Mouse (Mus musculus) layer of hippocampus, adult 2 months (tissue): ENCODE results near the gene Rarb. TPM values are rescaled to one million over a fixed set of nuclear protein-coding genes. Genes with fewer than 3 reads are reported as not detected.

Experiments
- DNase-seq, 2 experiments: peaks; one replicate each; pipeline ENCODE4 v3.0.0; 2022; ENCODE audit warnings: low spot score in 2 of 2
- H3K27ac ChIP-seq: fragments of 200-600 bp; 2 replicates; pipeline ENCODE4 v1.8.1; 2022
- H3K4me3 ChIP-seq: fragments of 200-600 bp; 2 replicates; pipeline ENCODE4 v1.8.1; 2022; ENCODE audit warnings: mild to moderate bottlenecking
- CTCF ChIP-seq: fragments of 200-600 bp; conservative IDR thresholded peaks from 2 replicates; pipeline ENCODE4 v1.8.1; 2022; ENCODE audit warnings: antibody characterized with exemption, mild to moderate bottlenecking, moderate library complexity
- total RNA-seq, 2 experiments: library from RNA; stranded (reverse); gene quantifications; 2 replicates each; pipeline ENCODE4 v1.2.3; 2021

The Rarb gene
- total RNA-seq, 2 experiments from 2014 or later: 6.0 to 8.6 TPM

DNA sequence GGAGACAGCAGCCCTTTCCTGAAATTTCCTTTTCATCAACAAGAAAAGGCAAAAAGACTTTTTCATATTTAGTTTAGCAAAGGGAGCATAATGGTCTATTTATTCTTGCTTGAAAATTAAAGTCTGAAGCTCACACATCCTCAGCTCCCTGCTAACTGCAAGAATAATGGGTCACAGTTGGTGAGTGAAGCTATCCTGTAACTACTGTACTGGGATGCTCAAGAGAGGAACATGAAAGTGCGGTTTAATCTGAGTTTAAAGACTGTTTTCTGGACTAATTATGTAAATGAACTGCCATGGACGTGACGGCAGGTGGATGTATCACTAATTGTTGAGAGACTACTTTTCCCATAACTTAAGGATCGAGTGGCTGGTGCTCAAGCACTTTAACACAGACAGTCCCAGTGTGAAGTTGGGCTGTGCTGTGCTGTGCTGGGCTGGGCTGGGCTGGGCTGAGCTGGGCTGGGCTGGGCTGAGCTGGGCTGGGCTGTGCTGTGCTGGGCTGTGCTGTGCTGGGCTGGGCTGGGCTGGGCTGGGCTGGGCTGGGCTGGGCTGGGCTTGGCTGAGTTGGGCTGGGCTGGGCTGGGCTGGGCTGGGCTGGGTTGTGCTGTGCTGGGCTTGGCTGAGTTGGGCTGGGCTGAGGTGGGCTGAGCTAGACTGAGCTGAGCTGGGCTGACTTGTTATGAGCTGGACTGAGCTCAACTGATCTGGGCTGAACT is 370.5 kb downstream of the Rarb start:
- no peak for TF ChIP-seq CTCF
- Histone ChIP-seq H3K27ac (no peak overlapping the region), H3K4me3 (no peak overlapping the region)
- no peak for DNase-seq

DNA sequence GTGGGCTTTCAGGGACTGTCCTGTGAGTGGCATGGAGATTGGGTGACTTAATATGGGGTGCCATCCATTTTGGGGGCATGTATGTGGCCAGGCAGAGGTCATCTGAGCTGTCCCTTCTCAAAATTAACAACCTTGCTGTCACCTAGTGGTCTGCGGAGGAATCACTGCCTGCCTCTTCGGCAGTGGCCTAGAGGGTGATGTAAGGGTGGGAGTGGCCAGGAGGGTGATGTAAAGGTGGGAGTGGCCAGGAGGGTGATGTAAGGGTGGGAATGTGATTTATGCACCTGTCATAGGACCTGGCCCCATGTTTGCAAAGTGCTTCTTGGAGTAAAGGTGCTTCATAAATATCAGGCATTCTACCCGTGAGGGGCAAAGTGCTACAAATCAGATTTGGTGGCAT is 371.4 kb downstream of the Rarb start:
- peak; percentile 63 for TF ChIP-seq CTCF
- Histone ChIP-seq H3K4me3 (no peak overlapping the region), H3K27ac (no peak overlapping the region)
- DNase-seq: no peak

DNA sequence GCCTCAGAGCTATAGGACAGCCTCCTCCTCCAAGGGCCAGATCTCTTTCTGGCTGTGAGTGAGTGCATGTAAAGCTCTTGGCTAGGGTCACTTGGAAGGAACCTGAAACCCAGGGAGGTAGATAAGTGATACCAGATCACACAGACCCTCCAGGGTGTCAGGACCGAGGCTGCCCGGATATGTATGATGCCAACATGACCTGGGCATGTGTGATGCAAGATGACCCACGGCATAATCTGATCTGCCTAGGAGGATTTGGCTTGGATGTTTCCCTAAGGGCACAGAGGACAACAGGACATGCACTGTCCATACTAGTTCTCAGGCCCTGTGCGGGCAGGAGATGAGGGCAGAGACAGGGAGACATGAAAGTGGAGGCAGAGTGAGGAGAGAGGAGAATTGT is 374.1 kb downstream of the Rarb start:
- Histone ChIP-seq H3K4me3 (no peak overlapping the region), H3K27ac (no peak overlapping the region)
- DNase-seq: no peak
- no peak for TF ChIP-seq CTCF

DNA sequence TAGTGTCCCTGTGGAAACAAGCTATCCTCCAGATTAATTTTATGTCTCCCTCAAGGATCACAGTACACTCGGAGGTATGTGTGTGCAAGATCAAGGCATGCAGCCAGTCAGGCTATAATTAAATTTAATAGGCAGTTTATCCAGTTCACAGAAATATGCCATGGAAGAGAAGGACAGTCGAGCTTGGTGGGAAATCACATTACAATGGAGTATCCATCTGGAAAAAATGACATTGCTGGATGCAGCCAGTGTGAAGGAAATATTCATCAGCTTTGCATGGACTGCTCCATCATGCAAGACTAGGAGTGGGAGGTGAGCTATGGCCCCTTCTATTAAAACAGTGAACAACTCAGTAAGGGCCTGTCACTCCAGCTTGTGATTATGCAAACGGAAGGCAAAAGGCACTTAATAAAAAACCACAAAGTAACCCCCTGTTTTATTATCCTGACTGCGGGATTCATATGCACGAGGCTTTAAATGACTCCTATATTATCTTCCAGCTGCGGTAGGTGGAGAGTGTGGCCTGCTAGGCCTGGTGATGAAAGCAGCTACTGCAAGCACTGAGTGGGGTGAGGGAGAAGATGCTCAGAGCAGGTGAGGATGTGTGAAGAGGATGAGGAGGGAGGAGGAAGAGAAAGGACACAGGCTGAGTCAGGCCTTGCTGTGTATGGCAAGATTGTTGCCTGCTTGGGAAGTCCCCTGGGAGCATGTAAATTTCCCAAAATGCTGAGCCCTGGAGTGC is 379.4 kb downstream of the Rarb start:
- DNase-seq: no peak
- Histone ChIP-seq H3K4me3 (no peak overlapping the region), H3K27ac (no peak overlapping the region)
- no peak for TF ChIP-seq CTCF

DNA sequence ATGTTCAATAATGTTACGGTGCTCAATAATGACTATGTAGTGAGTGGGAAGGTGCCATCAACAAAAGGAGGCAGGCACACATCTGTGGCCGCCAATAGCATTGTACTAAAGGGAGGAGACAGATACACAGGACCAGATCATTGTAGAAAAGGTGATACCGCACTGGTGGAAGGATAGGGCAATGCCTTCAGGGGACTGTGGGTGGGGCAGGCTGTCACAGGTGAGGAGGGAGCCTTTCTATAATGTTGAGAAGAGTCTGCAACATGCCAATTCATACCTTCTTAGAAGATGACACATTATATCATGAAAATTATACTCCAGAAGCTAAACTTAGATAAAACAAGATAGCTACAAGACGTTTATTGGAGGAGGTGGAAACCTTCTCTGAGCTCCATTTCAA is 381.6 kb downstream of the Rarb start:
- TF ChIP-seq CTCF: no peak
- no peak for DNase-seq
- no peak overlapping the region for H3K27ac ChIP-seq
- no peak overlapping the region for H3K4me3 ChIP-seq

DNA sequence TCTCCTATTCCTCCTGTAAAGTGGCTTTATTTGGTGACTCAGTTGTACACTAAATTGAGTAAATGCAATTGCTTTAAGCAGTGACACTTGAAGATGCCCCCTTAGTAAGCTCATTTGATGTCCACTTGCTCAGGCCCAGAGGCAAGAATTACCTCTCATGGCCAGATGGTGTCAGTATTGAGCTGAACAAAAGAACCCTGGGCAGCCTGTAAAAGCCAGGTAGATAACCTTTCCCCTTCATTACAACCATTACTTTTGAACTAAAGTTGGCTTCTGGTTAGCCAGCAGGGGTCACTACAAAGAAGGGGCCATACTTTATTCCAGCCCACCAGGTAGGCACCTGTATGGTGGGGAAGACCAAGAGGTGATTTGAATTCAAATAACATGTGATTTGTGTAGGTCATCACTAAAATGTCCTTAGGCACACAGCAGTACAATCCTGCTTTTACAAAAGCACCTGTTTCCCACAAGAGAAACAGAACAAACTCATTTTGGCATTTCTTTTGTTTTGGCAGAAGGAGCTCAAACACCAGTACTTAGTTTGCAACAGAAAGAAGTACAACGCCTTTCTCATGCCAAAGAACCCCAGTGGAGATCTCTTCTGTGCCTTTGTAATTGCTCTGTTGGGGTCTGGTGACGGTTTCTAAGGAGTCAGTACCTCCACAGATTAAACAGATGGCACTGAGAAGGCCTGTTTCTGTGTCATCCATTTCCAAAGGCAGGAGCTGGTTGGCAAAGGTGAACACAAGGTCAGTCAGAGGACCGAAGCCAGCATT is 384.4 kb downstream of the Rarb start:
- H3K4me3 ChIP-seq: no peak overlapping the region
- peak overlapping the region; percentile 24; the same call in 1 of the 2 replicates for H3K27ac ChIP-seq
- peak; percentile 93 for TF ChIP-seq CTCF
- DNase-seq: peak; percentile 19 to 59

DNA sequence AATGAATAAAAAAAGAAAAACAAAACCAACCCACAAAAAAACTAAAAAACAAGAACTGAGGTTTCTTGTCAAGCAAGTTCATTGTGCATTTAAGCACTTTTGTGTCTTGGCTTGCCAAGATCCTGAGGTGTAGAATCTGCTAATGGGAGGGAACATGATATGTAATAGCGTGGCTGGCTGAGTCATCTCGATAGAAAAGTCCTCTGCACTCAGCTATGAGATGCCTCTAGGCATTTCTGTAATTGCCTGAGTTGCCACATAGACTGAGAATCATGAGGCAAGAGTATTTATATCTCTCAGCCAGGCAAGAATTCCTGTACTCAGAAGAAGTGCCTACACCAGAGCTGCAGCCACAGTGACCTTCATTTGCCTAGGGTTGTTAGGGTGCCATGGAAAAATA is 385.8 kb downstream of the Rarb start:
- Histone ChIP-seq H3K27ac (no peak overlapping the region), H3K4me3 (no peak overlapping the region)
- peak in 1 of 2 experiments; percentile 16 for DNase-seq
- TF ChIP-seq CTCF: no peak

DNA sequence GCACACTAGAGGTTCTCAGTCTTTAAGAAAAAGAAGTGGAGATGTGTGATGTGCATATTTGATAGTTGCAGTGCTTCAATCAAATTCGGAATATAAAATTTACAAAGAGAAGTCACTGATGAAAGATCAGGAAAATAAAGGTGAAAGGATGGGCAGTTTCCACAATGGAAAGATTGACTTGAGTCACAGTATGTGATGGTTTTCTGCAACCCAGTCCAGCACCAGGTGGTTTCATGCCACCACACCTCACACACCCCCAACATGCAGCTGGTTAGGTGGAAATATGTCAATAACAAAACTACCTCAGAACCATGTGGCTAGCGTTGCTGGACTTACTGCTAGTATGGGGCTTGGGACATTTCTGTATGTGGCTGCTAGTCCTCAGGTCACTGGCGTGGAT is 386.4 kb downstream of the Rarb start:
- Histone ChIP-seq H3K4me3 (no peak overlapping the region), H3K27ac (no peak overlapping the region)
- DNase-seq: no peak
- TF ChIP-seq CTCF: no peak

DNA sequence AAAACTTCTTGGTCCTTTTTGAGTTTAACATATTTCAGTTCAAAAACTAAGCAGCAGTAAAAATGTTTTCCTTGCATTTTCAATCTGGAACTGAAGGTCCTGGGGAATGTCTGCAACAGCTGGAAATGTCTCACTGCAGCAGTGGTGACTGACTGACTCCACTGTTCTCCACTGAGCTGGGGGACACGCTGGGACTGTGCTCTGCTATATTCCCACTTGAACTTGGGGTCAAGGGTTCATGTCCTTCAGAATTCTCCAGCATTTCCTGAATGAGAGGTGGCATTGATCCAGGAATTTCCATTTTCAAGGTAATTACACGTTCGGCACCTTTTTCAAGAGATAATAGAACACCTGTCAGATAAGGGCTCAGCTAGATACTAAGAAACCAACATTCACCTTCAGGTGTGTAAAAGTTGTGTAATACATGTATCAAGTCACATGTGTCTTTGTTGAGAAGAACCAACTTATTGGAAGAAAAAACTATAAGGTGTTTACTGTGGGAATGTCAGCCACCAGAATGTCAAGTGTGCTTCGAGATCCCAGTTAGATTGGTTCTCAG is 386.9 kb downstream of the Rarb start:
- H3K27ac ChIP-seq: no peak overlapping the region
- no peak for TF ChIP-seq CTCF
- H3K4me3 ChIP-seq: no peak overlapping the region
- no peak for DNase-seq

DNA sequence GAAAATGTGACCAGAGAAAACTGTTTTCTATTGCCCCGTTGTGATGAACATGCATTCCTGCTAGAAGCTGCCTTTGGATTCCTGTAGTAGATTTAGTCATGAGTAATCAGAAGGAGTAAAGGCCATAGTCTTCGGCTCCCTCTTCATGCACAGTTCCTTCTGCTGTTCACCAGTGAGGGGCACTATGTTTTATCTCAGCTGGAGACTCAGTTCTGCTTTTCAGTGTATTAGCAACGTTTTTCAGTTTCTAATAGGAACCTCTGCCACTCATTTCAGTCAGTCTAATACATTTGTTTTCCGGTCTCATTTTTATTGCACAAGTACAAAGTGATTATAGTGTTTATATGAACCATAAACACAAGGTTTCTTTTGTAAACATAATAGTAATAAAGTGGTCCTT is 391.4 kb downstream of the Rarb start:
- TF ChIP-seq CTCF: peak; percentile 18
- DNase-seq: no peak
- Histone ChIP-seq H3K27ac (no peak overlapping the region), H3K4me3 (no peak overlapping the region)

DNA sequence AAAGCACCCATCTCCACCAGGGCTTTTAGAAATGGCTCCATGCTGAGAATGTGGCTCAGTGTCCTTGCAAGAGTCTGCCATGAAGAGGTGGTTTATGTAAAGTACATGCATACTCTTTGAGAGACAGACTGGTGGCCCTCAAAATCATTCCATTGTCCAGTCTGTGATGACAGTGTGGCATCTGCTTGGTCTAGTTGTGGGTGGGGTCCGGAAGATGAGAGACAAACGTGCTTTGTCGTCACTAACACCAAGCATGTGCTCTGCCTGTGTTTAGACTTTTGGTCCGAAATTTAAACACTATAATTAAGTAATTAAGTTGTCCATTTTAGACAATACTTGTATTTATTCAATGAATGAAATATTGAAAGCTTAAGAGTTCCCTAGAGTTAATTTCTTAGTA is 404.8 kb downstream of the Rarb start:
- no peak for DNase-seq
- no peak for TF ChIP-seq CTCF
- no peak overlapping the region for H3K4me3 ChIP-seq
- no peak overlapping the region for H3K27ac ChIP-seq

DNA sequence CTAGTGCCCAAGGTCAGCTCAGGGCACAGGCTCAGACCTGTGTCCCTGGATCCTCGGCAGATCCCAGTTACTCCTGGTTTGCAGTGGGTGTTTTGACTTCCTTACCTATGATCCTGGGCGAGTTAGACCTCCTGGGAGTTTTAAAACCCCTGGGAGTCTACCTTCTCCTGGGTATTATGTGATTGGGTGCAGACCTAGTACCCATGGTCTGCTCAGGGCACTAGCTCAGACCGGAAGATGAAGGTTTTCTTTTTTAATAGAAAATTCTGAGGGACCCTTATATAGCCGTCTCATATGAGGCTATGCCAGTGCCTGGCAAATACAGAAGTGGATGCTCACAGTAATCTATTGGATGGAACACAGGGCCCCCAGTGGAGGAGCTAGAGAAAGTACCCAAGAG is 413.8 kb downstream of the Rarb start:
- TF ChIP-seq CTCF: no peak
- H3K27ac ChIP-seq: no peak overlapping the region
- no peak for DNase-seq
- H3K4me3 ChIP-seq: no peak overlapping the region

DNA sequence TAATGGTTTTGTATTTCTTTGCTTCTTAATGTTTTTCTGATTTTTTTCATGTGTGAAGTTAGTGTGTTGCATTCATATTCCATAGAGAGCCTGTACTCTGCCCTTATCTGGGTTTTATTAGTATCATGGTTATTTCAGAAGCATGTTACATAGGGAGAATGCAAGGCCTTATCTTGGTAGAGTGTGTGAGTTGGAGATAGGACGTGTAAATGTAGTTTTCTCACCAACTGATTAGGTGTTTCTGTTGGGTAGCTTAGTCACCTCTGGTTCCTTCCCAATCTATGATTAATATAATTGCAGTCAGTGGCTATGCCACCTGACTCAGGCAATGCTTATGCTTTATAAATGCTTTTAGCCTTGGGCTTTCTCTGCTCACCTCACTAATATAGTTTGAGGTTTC is 434.2 kb downstream of the Rarb start:
- DNase-seq: no peak
- no peak for TF ChIP-seq CTCF
- no peak overlapping the region for H3K4me3 ChIP-seq
- H3K27ac ChIP-seq: no peak overlapping the region
